Mouse (Mus musculus): Measurements from ENCODE around the gene Mrpl33.

The Mrpl33 gene

GRCm38 (mm10) chr5:31704971-31705370 lies 108.2 kb downstream of the Mrpl33 start:
- no peak for DNase-seq

- no peak for DNase-seq
These were observed 110.1 kb downstream of the Mrpl33 start for GRCm38 (mm10) chr5:31706826-31707225.

GRCm38 (mm10) chr5:31709389-31709788 lies 112.7 kb downstream of the Mrpl33 start:
- DNase-seq = no peak

GRCm38 (mm10) chr5:31713280-31713711 lies 116.6 kb downstream of the Mrpl33 start:
- no peak for DNase-seq

- DNase-seq = no peak
These were observed 117.1 kb downstream of the Mrpl33 start for GRCm38 (mm10) chr5:31713841-31714264.
